In genomic region chr19:46135789-46136638, GRCm38 (mm10) we compare ENCODE assay signal across 8 mouse cellular contexts. TPM values are rescaled to one million over a fixed set of nuclear protein-coding genes. Genes with fewer than 3 reads are reported as not detected.
DNase-seq lines count a peak whose midpoint lies in the region; ATAC-seq and TF ChIP-seq lines count a peak whose summit lies in the region.

No protein-coding gene starts in this region.

- peak; percentile 66 for ATAC-seq in neural tube, embryonic 15.5 days (ENCODE audit: low FRiP score)

- no peaks in the 10 kb centered on the region for H3K9me3 ChIP-seq in neural tube, embryonic 15.5 days (replicated peaks)

- TF ChIP-seq POLR2A in kidney, adult 2 months (IDR thresholded peaks at IDR 0.05; ENCODE audit: low read depth, low read length), result no peak
- TF ChIP-seq POLR2A in lung, adult 2 months (IDR thresholded peaks at IDR 0.05; ENCODE audit: borderline replicate concordance, extremely low read depth, low read depth, low read length), result no peak

- H3K4me2 ChIP-seq in neural tube, embryonic 15.5 days, result peak overlapping the region; percentile 100

- no peaks in the 10 kb centered on the region; the same call in 1 of the 2 replicates for H3K27me3 ChIP-seq in kidney, adult 2 months (replicated peaks; ENCODE audit: control insufficient read depth, insufficient read depth, low read length)
- peaks cover 80% of the 10 kb centered on the region for H3K27me3 ChIP-seq in neural tube, embryonic 15.5 days (replicated peaks)

- whole genome bisulfite sequencing in kidney, adult 2 months, result under 1% methylated on average over 79 of the region's 79 CpGs
- 1% methylated on average over 79 of the region's 79 CpGs for WGBS in lung, adult 2 months
- under 1% methylated on average over 79 of the region's 79 CpGs for WGBS in neural tube, embryonic 15.5 days

- H3K27ac ChIP-seq in kidney, adult 2 months (ENCODE audit: insufficient read depth, low read depth, low read length), result no peak overlapping the region
- H3K27ac ChIP-seq in neural tube, embryonic 15.5 days (replicated peaks), result no peak overlapping the region

- H3K4me1 ChIP-seq in kidney, adult 2 months (ENCODE audit: control insufficient read depth, insufficient read depth, low read length), result 0 out of 2 replicates have a peak, but pooled peaks cover 9% of the 10 kb centered on the region
- peaks cover 4% of the 10 kb centered on the region; the same call in 1 of the 2 replicates for H3K4me1 ChIP-seq in lung, adult 2 months (ENCODE audit: control insufficient read depth, insufficient read depth, low read length)
- H3K4me1 ChIP-seq in neural tube, embryonic 15.5 days, result peaks cover 27% of the 10 kb centered on the region

- H3K36me3 ChIP-seq in kidney, adult 2 months (ENCODE audit: control insufficient read depth, insufficient read depth, low read length), result no peaks in the 10 kb centered on the region
- no peaks in the 10 kb centered on the region for H3K36me3 ChIP-seq in neural tube, embryonic 15.5 days

- peak; percentile 32 for TF ChIP-seq CTCF in kidney, adult 2 months (conservative IDR thresholded peaks at IDR 0.05; ENCODE audit: insufficient read depth, insufficient read length, low read depth, low read length)
- TF ChIP-seq CTCF in lung, adult 2 months (IDR thresholded peaks at IDR 0.05; ENCODE audit: insufficient read depth, low read length), result no peak

- peak overlapping the region; percentile 50 for H3K9ac ChIP-seq in neural tube, embryonic 15.5 days (replicated peaks)

- DNase-seq in right cerebral cortex, adult 18-20 months, result peak; percentile 21
- DNase-seq in right cerebral cortex, postnatal 36 days (ENCODE audit: low spot score in 2 of 2), result no peak
- DNase-seq in embryo, embryonic 9.5 days (ENCODE audit: extremely low spot score), result peak; percentile 62
- peak; percentile 44 to 51 for DNase-seq in heart, adult 9 months (ENCODE audit: low spot score in 2 of 2)
- DNase-seq in kidney, adult 2 months, result peak; percentile 85
- peak; percentile 73 for DNase-seq in lung, adult 2 months
- peak; percentile 71 to 86 for DNase-seq in thymus, postnatal 10 days (ENCODE audit: low spot score in 2 of 2)

- H3K4me3 ChIP-seq in kidney, adult 2 months (ENCODE audit: insufficient read depth, low read depth, low read length), result peak overlapping the region; percentile 49
- H3K4me3 ChIP-seq in lung, adult 2 months (replicated peaks; ENCODE audit: extremely low read depth, low read depth, low read length), result peak overlapping the region; percentile 34
- peak overlapping the region; percentile 54 for H3K4me3 ChIP-seq in neural tube, embryonic 15.5 days (replicated peaks)

RNA-seq across cellular contexts. Expression of gene Elovl3, which starts 4.3 kb away (rescaled TPM):
- 1.4 and 3.4 TPM in 2 replicates for polyA plus RNA-seq in kidney, adult 2 months (2012; rRNA removed)
- polyA plus RNA-seq in lung, adult 2 months (2012; rRNA removed), result 1.3 TPM in 1 of 2 replicates, not detected in the other
- polyA plus RNA-seq in neural tube, embryonic 15.5 days (2015; fragmentation: Nextera tagmentation; extraction: Ambion mirVana), result 0.10 TPM in 1 of 2 replicates, not detected in the other

RNA-seq across cellular contexts. Expression of gene Pitx3, which starts 12.1 kb away (rescaled TPM):
- 0.05 TPM in 1 of 2 replicates, not detected in the other for polyA plus RNA-seq in kidney, adult 2 months (2012; rRNA removed)
- 0.86 TPM in 1 of 2 replicates, not detected in the other for polyA plus RNA-seq in lung, adult 2 months (2012; rRNA removed)
- polyA plus RNA-seq in neural tube, embryonic 15.5 days (2015; fragmentation: Nextera tagmentation; extraction: Ambion mirVana), result 0.32 and 0.64 TPM in 2 replicates

RNA-seq across cellular contexts. Expression of gene Gbf1, which starts 16.3 kb away (rescaled TPM):
- polyA plus RNA-seq in kidney, adult 2 months (2012; rRNA removed), result 60.8 and 64.7 TPM in 2 replicates
- 80.6 and 94.9 TPM in 2 replicates for polyA plus RNA-seq in lung, adult 2 months (2012; rRNA removed)
- polyA plus RNA-seq in neural tube, embryonic 15.5 days (2015; fragmentation: Nextera tagmentation; extraction: Ambion mirVana), result 68.8 and 76.6 TPM in 2 replicates

Comparison
In these comparisons a context has a peak if more than half of its experiments do, and no peak if none do; other contexts are left out.
1. DNase-seq: peak in right cerebral cortex, adult 18-20 months (single experiment), embryo, embryonic 9.5 days (single experiment), heart, adult 9 months (2 of 2), kidney, adult 2 months (single experiment), lung, adult 2 months (single experiment) and thymus, postnatal 10 days (2 of 2); none in right cerebral cortex, postnatal 36 days (0 of 2).
2. Peak in every context shown above with its lines, with median percentiles within 50 percentile points of each other: H3K4me3 ChIP-seq.